Mouse (Mus musculus) hindbrain, embryonic 15.5 days (tissue): ENCODE measurements around the gene Edc3. TPM values are rescaled to one million over a fixed set of nuclear protein-coding genes. Genes with fewer than 3 reads are reported as not detected.
A peak's percentile ranks its signal among the peaks of the same experiment; 100 is the strongest.

Experiments
- ATAC-seq: fragments of 200-750 bp; cut with Nextera tagmentation; 2 replicates; pipeline ENCODE4 v1.8.0; 2017; ENCODE audit warnings: low read depth, moderate number of reproducible peaks, moderate TSS enrichment; ENCODE audit not compliant: low FRiP score
- H3K27ac ChIP-seq: fragments of 300-500 bp; sonication (generic); replicated peaks from 2 replicates; pipeline ENCODE4 v1.5.1; 2015; ENCODE audit warnings: mild to moderate bottlenecking, inconsistent platforms
- H3K27me3 ChIP-seq: fragments of 300-500 bp; sonication (generic); 2 replicates; pipeline ENCODE4 v1.6.1; 2015; ENCODE audit warnings: control low read depth, inconsistent platforms
- H3K36me3 ChIP-seq: fragments of 300-500 bp; sonication (generic); 2 replicates; pipeline ENCODE4 v1.6.1; 2015; ENCODE audit warnings: control low read depth, inconsistent platforms
- H3K4me1 ChIP-seq: fragments of 300-500 bp; sonication (generic); replicated peaks from 2 replicates; pipeline ENCODE4 v1.6.1; 2015; ENCODE audit warnings: control low read depth, inconsistent platforms
- H3K4me2 ChIP-seq: fragments of 300-500 bp; sonication (generic); 2 replicates; pipeline ENCODE4 v1.6.1; 2015; ENCODE audit warnings: moderate library complexity, mild to moderate bottlenecking, inconsistent platforms
- H3K4me3 ChIP-seq: fragments of 300-500 bp; sonication (generic); 2 replicates; pipeline ENCODE4 v1.5.1; 2015; ENCODE audit warnings: mild to moderate bottlenecking, inconsistent platforms
- H3K9ac ChIP-seq: fragments of 300-500 bp; sonication (generic); 2 replicates; pipeline ENCODE4 v1.6.1; 2015; ENCODE audit warnings: inconsistent platforms
- H3K9me3 ChIP-seq: fragments of 300-500 bp; sonication (generic); 2 replicates; pipeline ENCODE4 v1.6.1; 2016; ENCODE audit warnings: control low read depth, inconsistent platforms
- WGBS: fragments of 180-500 bp; shearing (Covaris S2); methylation state at CpG from one replicate; pipeline ENCODE4 v1.1.7; 2015; 5-methylcytosine and 5-hydroxymethylcytosine counted together
- polyA plus RNA-seq: library from polyadenylated mRNA; unstranded; fragments of >200 nt; fragmentation: Nextera tagmentation; extraction: Ambion mirVana; gene quantifications from 2 replicates; pipeline ENCODE4 v1.2.1, GENCODE M21; 2015

The Edc3 gene
- polyA plus RNA-seq, 1 experiment from 2014 or later, result 31.0 TPM

- ATAC-seq, result peak; percentile 16; the same call in 1 of the 2 replicates
- H3K9ac ChIP-seq, result no peak overlapping the region
- H3K27ac ChIP-seq, result no peak overlapping the region
- no peak overlapping the region for H3K4me2 ChIP-seq
- WGBS, result 79% methylated on average over 3 of the region's 3 CpGs
- H3K4me1 ChIP-seq, result no peaks in the 10 kb centered on the region
- no peaks in the 10 kb centered on the region for H3K9me3 ChIP-seq
- no peaks in the 10 kb centered on the region for H3K27me3 ChIP-seq
- H3K36me3 ChIP-seq, result peaks cover 42% of the 10 kb centered on the region
- H3K4me3 ChIP-seq, result no peak overlapping the region
These were observed 36.2 kb downstream of the Edc3 start for GRCm38 (mm10) chr9:57744462-57745091.

GRCm38 (mm10) chr9:57747067-57747466 is 38.7 kb downstream of the Edc3 start:
- no peaks in the 10 kb centered on the region for H3K4me1 ChIP-seq
- 91% methylated on average over 1 of the region's 1 CpGs for WGBS
- ATAC-seq, result no peak
- H3K4me3 ChIP-seq, result no peak overlapping the region
- H3K9ac ChIP-seq, result no peak overlapping the region
- H3K27ac ChIP-seq, result no peak overlapping the region
- no peaks in the 10 kb centered on the region for H3K9me3 ChIP-seq
- no peaks in the 10 kb centered on the region for H3K27me3 ChIP-seq
- no peak overlapping the region for H3K4me2 ChIP-seq
- peaks cover 60% of the 10 kb centered on the region for H3K36me3 ChIP-seq

- H3K9ac ChIP-seq, result no peak overlapping the region
- H3K27ac ChIP-seq, result no peak overlapping the region
- no peaks in the 10 kb centered on the region for H3K4me1 ChIP-seq
- no peak overlapping the region for H3K4me2 ChIP-seq
- peaks cover 67% of the 10 kb centered on the region for H3K36me3 ChIP-seq
- ATAC-seq, result no peak
- no peaks in the 10 kb centered on the region for H3K27me3 ChIP-seq
- no peaks in the 10 kb centered on the region for H3K9me3 ChIP-seq
- H3K4me3 ChIP-seq, result no peak overlapping the region
- 70% methylated on average over 6 of the region's 6 CpGs for WGBS
These were observed 39.8 kb downstream of the Edc3 start for GRCm38 (mm10) chr9:57748137-57748536.

- Histone ChIP-seq H3K36me3 (peaks cover 74% of the 10 kb centered on the region), H3K9ac (no peak overlapping the region)
- no peak for ATAC-seq
These were observed 40.5 kb downstream of the Edc3 start for GRCm38 (mm10) chr9:57748831-57749230.

GRCm38 (mm10) chr9:57750901-57751300 is 42.6 kb downstream of the Edc3 start:
- Histone ChIP-seq H3K9ac (no peak overlapping the region), H3K36me3 (peaks cover 88% of the 10 kb centered on the region), H3K4me3 (no peak overlapping the region), H3K9me3 (no peaks in the 10 kb centered on the region), H3K27ac (no peak overlapping the region), H3K4me2 (no peak overlapping the region), H3K4me1 (no peaks in the 10 kb centered on the region), H3K27me3 (no peaks in the 10 kb centered on the region)
- WGBS, result 88% methylated on average over 7 of the region's 7 CpGs
- no peak for ATAC-seq

More at GRCm38 (mm10) chr9:57748831-57749230, 40.5 kb downstream of the Edc3 start:
- H3K27ac ChIP-seq, result no peak overlapping the region
- no peaks in the 10 kb centered on the region for H3K9me3 ChIP-seq
- H3K27me3 ChIP-seq, result no peaks in the 10 kb centered on the region
- no peak overlapping the region for H3K4me2 ChIP-seq
- WGBS, result 74% methylated on average over 1 of the region's 1 CpGs
- no peak overlapping the region for H3K4me3 ChIP-seq
- no peaks in the 10 kb centered on the region for H3K4me1 ChIP-seq

GRCm38 (mm10) chr9:57757578-57757977 is 49.2 kb downstream of the Edc3 start:
- no peaks in the 10 kb centered on the region for H3K9me3 ChIP-seq
- no peaks in the 10 kb centered on the region for H3K27me3 ChIP-seq
- H3K4me2 ChIP-seq, result no peak overlapping the region
- H3K27ac ChIP-seq, result no peak overlapping the region
- no peak overlapping the region for H3K4me3 ChIP-seq
- H3K9ac ChIP-seq, result no peak overlapping the region
- no peak for ATAC-seq
- H3K36me3 ChIP-seq, result peaks cover 80% of the 10 kb centered on the region
- peaks cover 12% of the 10 kb centered on the region for H3K4me1 ChIP-seq
- 83% methylated on average over 3 of the region's 3 CpGs for WGBS

GRCm38 (mm10) chr9:57758528-57758927 is 50.2 kb downstream of the Edc3 start:
- Histone ChIP-seq H3K4me2 (no peak overlapping the region), H3K4me3 (no peak overlapping the region), H3K4me1 (peaks cover 21% of the 10 kb centered on the region), H3K9me3 (no peaks in the 10 kb centered on the region), H3K36me3 (peaks cover 71% of the 10 kb centered on the region), H3K9ac (no peak overlapping the region), H3K27me3 (no peaks in the 10 kb centered on the region), H3K27ac (no peak overlapping the region)
- WGBS, result 91% methylated on average over 22 of the region's 22 CpGs
- ATAC-seq, result no peak

GRCm38 (mm10) chr9:57759289-57759688 is 50.9 kb downstream of the Edc3 start:
- Histone ChIP-seq H3K9me3 (no peaks in the 10 kb centered on the region), H3K27ac (no peak overlapping the region), H3K4me3 (no peak overlapping the region), H3K36me3 (peaks cover 63% of the 10 kb centered on the region), H3K9ac (no peak overlapping the region), H3K27me3 (no peaks in the 10 kb centered on the region), H3K4me1 (peaks cover 29% of the 10 kb centered on the region), H3K4me2 (no peak overlapping the region)
- whole genome bisulfite sequencing, result 26% methylated on average over 6 of the region's 6 CpGs
- ATAC-seq, result no peak

- 96% methylated on average over 24 of the region's 24 CpGs for WGBS
- Histone ChIP-seq H3K36me3 (peaks cover 50% of the 10 kb centered on the region), H3K9me3 (no peaks in the 10 kb centered on the region), H3K27ac (no peak overlapping the region), H3K27me3 (no peaks in the 10 kb centered on the region), H3K9ac (no peak overlapping the region), H3K4me2 (no peak overlapping the region), H3K4me1 (peaks cover 29% of the 10 kb centered on the region), H3K4me3 (no peak overlapping the region)
- ATAC-seq, result no peak
These were observed 52.2 kb downstream of the Edc3 start for GRCm38 (mm10) chr9:57760416-57761146.

GRCm38 (mm10) chr9:57761563-57762551 is 53.5 kb downstream of the Edc3 start:
- WGBS, result 95% methylated on average over 13 of the region's 13 CpGs
- no peaks in the 10 kb centered on the region for H3K27me3 ChIP-seq
- ATAC-seq, result no peak
- peaks cover 38% of the 10 kb centered on the region for H3K4me1 ChIP-seq
- H3K9me3 ChIP-seq, result no peaks in the 10 kb centered on the region
- H3K4me2 ChIP-seq, result peak overlapping the region; percentile 83
- peaks cover 44% of the 10 kb centered on the region for H3K36me3 ChIP-seq
- H3K27ac ChIP-seq, result peak overlapping the region; percentile 28; the same call in 1 of the 2 replicates
- H3K4me3 ChIP-seq, result no peak overlapping the region
- no peak overlapping the region; the same call in 1 of the 2 replicates for H3K9ac ChIP-seq

GRCm38 (mm10) chr9:57762563-57762991 is 54.2 kb downstream of the Edc3 start:
- no peak overlapping the region for H3K4me3 ChIP-seq
- 57% methylated on average over 6 of the region's 6 CpGs for WGBS
- no peak for ATAC-seq
- no peaks in the 10 kb centered on the region for H3K9me3 ChIP-seq
- peak overlapping the region; percentile 1; the same call in 1 of the 2 replicates for H3K9ac ChIP-seq
- H3K36me3 ChIP-seq, result peaks cover 37% of the 10 kb centered on the region
- no peak overlapping the region for H3K27ac ChIP-seq
- peak overlapping the region; percentile 83 for H3K4me2 ChIP-seq
- H3K4me1 ChIP-seq, result peaks cover 38% of the 10 kb centered on the region
- no peaks in the 10 kb centered on the region for H3K27me3 ChIP-seq
